Mouse (Mus musculus) kidney, postnatal 36 days (tissue): ENCODE measurements around the gene Hip1.
A peak's percentile ranks its signal among the peaks of the same experiment; 100 is the strongest.
"Not testable (repeated sequence)": the region's sequence is repeated elsewhere in the genome, so short reads cannot be mapped to it uniquely, and the experiment has no call there.

Source experiments
- DNase-seq, 2 experiments: peaks; one replicate each; pipeline ENCODE4 v3.0.0; 2021 to 2022; ENCODE audit warnings: mixed read lengths in 2 of 2

Hip1 gene

DNA sequence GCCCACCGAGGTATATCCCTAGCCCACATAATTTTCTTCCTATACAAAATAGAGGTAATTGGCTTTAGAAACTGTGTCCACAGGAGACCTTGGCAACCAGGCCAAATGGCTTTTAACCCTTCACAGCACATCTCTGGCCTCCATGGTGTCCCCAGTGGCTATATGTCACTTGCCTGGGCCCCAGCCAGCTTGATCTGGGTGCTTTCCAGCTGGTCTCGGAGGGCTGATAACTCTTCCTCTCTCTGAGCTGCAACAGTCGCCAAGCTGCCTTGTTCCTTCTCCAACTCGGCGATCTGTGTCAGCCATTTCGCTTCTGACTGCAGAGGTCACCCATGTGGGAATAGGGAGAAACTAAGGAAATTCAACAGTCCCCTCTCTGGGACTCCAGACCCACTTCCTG lies 113.8 kb downstream of the Hip1 start:
- DNase-seq: no peak

- peak in 1 of 2 experiments; percentile 24 for DNase-seq
Observed at GRCm38 (mm10) chr5:135428786-135429185, 116.1 kb downstream of the Hip1 start.

GRCm38 (mm10) chr5:135410266-135410665 lies 134.7 kb downstream of the Hip1 start:
- no peak for DNase-seq

DNA sequence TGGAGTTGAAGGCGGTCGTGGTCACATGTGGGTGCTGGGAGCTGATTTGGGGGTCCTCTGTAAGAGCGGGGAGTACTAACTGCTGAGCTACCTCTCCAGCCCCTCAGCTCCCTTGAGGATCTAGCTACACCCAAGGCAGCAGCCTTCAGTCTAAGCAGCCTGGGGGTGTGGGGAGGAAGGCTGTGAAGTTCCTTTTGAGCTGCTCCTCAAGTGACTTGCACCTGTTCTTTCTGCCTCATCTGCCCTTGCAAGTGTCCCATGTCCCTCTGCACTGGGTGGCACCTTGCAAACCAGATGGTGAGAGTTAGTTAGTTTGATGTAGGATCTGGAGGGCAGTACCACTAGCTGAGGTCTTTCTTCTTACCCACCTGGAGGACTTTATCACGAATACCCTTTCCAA lies 136.8 kb downstream of the Hip1 start:
- no peak for DNase-seq

- no peak for DNase-seq
Observed at GRCm38 (mm10) chr5:135405437-135405836, 139.5 kb downstream of the Hip1 start.

GRCm38 (mm10) chr5:135404623-135405022 lies 140.3 kb downstream of the Hip1 start:
- peak; percentile 12 to 22 for DNase-seq

DNA sequence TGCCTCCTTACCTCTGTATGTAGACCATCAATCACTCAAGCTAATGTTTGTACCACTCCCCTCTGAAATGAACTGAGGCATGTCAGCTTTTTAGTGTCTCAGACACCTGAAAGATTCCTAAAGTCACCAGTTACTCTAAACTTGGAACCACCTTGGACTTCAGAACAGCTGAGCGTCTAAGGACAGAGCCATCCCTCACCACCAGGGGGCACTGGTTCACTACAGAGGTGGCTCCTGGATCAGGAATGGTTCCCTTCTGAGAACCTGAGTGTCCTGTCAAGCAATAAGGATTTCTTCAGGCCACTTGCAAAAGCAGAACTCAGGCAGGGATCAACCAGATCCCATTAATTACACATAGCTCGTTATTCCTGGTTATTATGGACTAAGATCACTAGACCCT lies 144.7 kb downstream of the Hip1 start:
- peak; percentile 73 to 94 for DNase-seq

- DNase-seq: no peak
Observed at GRCm38 (mm10) chr5:135399382-135399781, 145.5 kb downstream of the Hip1 start.

DNA sequence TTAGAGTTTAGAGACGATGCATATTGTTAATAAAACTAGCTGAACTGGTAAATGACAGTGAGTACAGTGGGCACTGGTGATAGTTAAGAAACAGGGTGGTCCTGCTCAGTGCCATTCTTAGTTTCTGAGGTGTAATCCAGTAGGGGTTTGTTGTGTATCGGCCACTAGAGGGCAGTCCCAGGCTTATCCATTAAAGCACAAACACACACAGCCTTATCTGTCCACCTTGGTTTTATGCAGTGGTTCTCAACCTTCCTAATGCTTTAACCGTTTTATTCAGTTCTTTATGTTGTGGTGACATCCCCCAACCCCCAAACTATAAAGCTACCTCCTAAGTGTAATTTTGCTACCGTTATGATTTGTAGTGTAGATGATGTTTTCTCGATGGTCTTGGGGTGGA lies 149.1 kb downstream of the Hip1 start:
- DNase-seq: peak; percentile 35 to 72

- DNase-seq: peak; percentile 88 to 92
Observed at GRCm38 (mm10) chr5:135394004-135394823, 150.7 kb downstream of the Hip1 start, which contains the start of gene Pom121. Pom121 (minus strand) TSS chr5:135394546.

- DNase-seq: no peak
Observed at GRCm38 (mm10) chr5:135383771-135384170, 161.1 kb downstream of the Hip1 start.

DNA sequence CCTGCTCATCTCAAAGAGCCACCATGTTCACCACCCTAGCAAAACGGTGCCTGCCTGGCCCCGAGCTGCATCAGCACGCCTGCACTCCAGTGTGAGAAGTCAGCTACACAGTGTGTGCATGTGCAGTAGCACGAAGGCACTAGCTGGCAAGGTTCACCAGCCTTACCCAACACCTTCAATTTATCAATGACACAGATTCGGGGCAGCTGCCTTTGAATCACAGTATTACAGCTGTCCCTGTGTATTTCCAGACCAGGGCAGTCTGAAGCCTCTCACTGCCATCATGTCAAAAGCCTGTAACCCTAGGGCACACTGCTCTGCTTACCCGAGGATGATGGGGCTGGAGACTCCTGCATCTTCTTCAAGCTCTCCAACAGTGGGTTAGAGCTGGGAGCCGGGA lies 162.2 kb downstream of the Hip1 start:
- no peak for DNase-seq

DNA sequence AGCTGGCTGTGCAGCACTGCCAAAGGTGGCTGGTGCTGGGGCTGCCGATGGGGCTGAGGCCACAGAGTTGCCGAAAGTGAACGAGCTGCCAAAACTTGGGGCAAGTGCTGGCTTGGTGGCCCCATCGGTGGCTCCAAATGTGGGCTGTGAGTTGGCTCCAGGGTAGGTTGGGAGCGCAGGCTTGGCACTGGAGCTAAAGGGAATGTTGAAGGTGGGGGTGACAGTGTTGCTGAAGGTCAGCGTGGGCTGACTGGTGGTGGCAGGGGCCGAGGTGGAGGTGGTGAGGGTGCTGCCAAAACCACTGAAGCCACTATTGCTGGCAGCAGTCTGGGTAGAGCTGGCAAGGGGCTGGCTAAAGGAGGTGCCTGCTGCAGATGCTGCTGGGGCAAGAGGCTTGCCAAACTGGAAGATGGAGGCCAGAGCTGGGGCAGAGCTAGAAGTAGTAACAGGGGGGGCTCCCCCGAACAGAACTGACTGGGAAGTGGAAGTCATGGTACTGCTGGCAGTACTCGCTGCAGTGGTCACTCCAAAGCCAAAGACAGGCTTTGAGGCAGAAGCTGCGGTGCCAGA lies 163.5 kb downstream of the Hip1 start:
- DNase-seq: no peak

DNA sequence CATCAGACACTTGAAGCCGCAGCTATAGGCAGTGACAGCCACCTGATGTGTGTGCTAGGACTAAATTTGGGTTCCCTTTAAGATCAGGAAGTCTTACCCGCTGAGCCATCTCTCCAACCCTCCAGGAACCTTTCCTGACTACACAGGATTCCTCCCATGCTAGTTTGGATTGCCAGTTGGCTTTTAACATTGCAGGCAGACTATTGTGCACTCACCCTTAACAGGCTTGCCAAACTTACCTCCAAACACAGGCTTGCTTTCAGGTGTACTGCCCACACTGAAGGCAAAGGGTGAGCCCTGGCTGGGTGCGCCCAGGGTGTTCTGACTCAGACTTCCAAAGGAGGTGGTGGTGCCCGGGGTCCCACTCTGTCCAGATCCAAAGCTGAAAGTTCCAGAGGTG lies 164.2 kb downstream of the Hip1 start:
- no peak for DNase-seq

DNA sequence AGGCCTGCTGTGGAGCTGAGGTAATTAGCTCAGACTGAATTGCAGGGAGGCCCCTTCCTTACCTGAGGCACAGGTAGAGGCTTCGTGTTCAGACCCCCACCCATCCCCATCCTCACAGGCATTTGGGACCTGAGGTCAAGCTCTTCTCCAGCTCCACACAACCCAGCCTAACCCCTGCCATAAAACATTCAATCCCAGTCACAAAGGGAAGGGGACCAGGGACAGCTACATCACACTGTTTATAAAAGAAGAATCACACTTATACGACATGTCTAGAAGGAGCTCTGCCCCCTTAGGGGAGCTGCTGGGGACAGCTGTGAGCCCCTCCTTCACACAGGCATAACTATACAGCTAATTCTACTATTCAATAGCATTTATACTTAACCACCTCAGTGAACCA lies 168.6 kb downstream of the Hip1 start:
- no peak for DNase-seq

DNA sequence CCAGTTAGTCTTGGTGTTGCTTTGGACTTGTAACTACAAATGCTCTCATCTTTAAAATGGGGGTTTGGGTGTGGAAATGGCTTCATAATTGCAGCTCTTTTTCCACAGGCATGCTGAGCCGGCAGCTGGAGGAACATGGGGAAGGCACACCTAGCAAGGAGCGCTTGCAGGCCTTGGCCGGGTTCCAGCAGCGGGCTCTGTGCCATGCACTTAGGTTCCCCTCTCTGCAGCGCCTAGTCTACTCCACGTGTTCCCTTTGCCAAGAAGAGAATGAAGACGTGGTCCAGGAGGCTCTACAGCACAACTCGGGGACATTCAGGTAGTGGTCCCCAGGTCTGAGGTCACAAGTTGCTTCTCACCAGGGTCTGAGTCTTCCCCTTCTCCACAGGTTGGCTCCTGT lies 169.8 kb downstream of the Hip1 start:
- peak; percentile 38 to 72 for DNase-seq

DNA sequence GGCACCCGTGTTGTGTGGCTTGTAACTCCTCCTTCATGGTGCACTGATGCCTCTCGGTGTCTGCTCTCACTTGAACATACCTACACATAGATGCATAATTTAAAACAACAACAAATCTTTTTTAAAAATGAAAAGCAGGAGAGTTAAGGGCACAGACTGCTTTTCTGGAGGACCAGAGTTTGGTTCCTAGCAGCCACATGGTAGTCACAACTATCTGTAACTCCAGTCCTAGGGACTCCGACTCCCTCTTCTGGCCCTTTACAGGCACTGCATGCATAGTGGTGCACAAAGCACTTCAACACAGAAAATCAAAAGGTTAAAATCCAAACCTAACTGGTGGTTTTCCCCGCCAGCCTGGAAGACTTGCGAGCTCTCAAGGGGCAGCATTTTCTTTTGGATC lies 171.3 kb downstream of the Hip1 start:
- no peak for DNase-seq

GRCm38 (mm10) chr5:135371195-135371594 lies 173.7 kb downstream of the Hip1 start:
- DNase-seq: no peak

DNA sequence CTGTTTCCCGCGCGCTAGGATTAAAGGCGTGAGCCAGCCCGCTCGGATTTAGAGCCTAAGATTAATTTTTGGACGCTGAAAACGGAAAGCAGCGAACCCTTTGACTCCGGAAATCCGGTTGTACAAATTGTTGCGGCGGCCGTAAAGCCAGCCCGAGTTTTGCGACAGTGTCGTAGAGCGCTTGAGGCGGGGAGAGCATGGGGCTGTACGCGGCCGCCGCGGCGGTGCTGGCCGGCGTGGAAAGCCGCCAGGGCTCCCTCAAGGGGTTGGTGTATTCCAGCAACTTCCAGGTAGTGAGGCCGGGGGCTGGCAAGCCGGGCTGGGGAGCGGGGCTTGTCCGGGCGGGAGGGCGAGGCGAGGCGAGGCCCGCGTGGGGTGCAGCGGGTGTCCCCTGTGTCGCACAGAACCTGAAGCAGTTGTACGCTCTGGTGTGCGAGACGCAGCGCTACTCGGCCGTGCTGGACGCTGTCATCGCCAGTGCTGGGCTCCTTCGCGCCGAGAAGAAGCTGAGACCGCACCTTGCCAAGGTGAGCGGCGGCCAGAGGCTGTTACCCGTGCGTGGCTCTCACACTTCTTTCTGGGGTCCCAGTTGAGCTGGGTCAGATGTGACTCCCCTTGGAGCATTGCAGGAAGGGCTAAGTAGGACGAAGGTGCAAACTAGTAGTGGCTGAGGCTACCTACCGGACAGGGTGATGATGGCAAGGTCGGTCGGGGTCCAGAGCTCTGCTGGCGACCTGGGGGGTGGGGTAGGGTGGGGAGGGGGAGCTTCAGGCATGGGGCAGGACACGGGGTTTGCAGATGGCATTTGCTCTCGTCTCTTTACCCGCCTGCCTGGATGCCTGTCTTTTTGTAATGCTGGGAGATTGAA lies 174.9 kb downstream of the Hip1 start, which contains the start of gene Nsun5:
Gene Nsun5 (plus strand): TSS at position 167 of the 868 bp plus-strand sequence.
- DNase-seq: peak; percentile 94 to 98

DNA sequence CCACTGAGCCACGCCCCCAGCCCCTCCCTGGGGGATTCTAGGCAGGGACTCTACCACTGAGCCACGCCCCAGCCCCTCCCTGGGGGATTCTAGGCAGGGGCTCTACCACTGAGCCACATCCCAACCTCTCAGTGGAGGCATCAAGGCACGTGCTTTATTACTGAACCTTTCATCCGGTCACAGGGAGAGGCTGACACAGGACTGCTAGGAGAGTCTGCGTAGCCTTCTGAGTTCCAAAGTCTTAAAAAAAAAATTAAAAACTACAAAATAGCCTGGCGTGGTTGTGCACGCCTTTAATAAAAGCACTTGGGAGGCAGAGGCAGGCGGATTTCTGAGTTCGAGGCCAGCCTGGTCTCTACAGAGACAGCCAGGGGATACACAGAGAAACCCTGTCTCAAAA lies 175.7 kb downstream of the Hip1 start:
- DNase-seq: not testable (repeated sequence)

DNA sequence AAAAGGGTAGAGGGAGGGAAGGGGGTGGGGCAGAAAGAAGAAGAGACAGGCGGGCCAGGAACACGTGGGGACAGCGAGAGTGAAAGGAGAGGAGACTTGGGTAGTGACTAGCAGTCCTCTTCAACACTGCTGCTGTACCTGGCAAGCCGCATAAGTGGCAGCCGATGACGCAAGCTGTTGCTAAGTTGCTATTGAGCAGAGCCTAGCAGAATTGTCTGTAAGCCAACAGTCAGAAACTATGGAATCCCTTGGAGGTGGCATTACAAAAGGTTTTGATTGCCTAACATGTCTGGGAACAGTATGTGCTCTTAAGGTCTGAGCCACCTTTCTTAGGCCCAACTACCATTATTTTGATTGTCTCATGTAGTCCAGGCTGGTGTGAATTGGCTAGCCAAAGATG lies 176.6 kb downstream of the Hip1 start:
- no peak for DNase-seq

DNA sequence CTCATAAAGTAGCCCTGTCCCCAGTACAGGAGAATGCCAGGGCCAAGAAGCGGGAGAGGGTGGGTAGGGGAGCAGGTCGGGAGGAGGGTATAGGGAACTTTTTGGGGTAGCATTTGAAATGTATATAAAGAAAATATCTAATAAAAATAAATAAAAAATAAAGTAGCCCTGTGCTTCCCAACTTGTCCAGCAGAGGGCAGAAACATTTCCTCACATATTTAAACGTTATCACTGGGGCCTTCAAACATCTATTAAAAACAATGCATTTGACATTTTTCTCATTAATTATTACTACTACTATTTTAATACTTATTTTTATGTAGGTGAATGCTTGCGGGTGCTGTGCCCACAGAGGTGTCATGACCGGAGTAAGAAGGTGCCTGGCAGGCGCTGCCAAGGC lies 177.1 kb downstream of the Hip1 start:
- DNase-seq: peak in 1 of 2 experiments; percentile 25

- peak; percentile 18 to 49 for DNase-seq
Observed at GRCm38 (mm10) chr5:135363540-135363939, 181.4 kb downstream of the Hip1 start.
